Mouse (Mus musculus) midbrain, embryonic 11.5 days (tissue): Measurements from ENCODE around the gene Gpi1. TPM values are rescaled to one million over a fixed set of nuclear protein-coding genes. Genes with fewer than 3 reads are reported as not detected.
A peak's percentile ranks its signal among the peaks of the same experiment; 100 is the strongest.

Experiments
- ATAC-seq: fragments of 200-750 bp; cut with Nextera tagmentation; 2 replicates; pipeline ENCODE4 v1.8.0; 2017; ENCODE audit warnings: moderate TSS enrichment, moderate library complexity; ENCODE audit not compliant: low FRiP score
- DNase-seq: peaks from one replicate; pipeline ENCODE4 v3.0.0; 2015; ENCODE audit warnings: low spot score; ENCODE audit errors: missing footprints
- H3K27ac ChIP-seq: fragments of 300-500 bp; sonication (generic); 2 replicates; pipeline ENCODE4 v1.5.1; 2014; ENCODE audit warnings: low read depth, low read length
- H3K27me3 ChIP-seq: fragments of 300-500 bp; sonication (generic); 2 replicates; pipeline ENCODE4 v1.6.1; 2014; ENCODE audit warnings: mild to moderate bottlenecking, low read length, moderate library complexity, mixed read lengths; ENCODE audit not compliant: control insufficient read depth, insufficient read depth
- H3K36me3 ChIP-seq: fragments of 300-500 bp; sonication (generic); 2 replicates; pipeline ENCODE4 v1.6.1; 2014; ENCODE audit warnings: mild to moderate bottlenecking, low read length, moderate library complexity, mixed read lengths; ENCODE audit not compliant: control insufficient read depth, insufficient read depth
- H3K4me1 ChIP-seq: fragments of 300-500 bp; sonication (generic); 2 replicates; pipeline ENCODE4 v1.6.1; 2014; ENCODE audit warnings: low read length; ENCODE audit not compliant: control insufficient read depth, insufficient read depth
- H3K4me2 ChIP-seq: fragments of 300-500 bp; sonication (generic); 2 replicates; pipeline ENCODE4 v1.6.1; 2014; ENCODE audit warnings: mild to moderate bottlenecking, moderate library complexity
- H3K4me3 ChIP-seq: fragments of 300-500 bp; sonication (generic); 2 replicates; pipeline ENCODE4 v1.5.1; 2014; ENCODE audit warnings: low read depth, low read length
- H3K9ac ChIP-seq: fragments of 300-500 bp; sonication (generic); 2 replicates; pipeline ENCODE4 v1.6.1; 2014; ENCODE audit warnings: low read length
- H3K9me3 ChIP-seq: fragments of 300-500 bp; sonication (generic); 2 replicates; pipeline ENCODE4 v1.6.1; 2016; ENCODE audit warnings: low read length; ENCODE audit not compliant: control insufficient read depth
- WGBS: fragments of 180-500 bp; shearing (Covaris S2); extraction: QIAGEN DNeasy Blood & Tissue Kit; methylation state at CpG from one replicate; pipeline ENCODE4 v1.1.7; 2014; 5-methylcytosine and 5-hydroxymethylcytosine counted together
- polyA plus RNA-seq: library from polyadenylated mRNA; unstranded; fragments of >200 nt; fragmentation: Nextera tagmentation; extraction: Ambion mirVana; gene quantifications from 2 replicates; pipeline ENCODE4 v1.2.1, GENCODE M21; 2014

The Gpi1 gene
- polyA plus RNA-seq, 1 experiment from 2014 or later = 282 TPM

DNA sequence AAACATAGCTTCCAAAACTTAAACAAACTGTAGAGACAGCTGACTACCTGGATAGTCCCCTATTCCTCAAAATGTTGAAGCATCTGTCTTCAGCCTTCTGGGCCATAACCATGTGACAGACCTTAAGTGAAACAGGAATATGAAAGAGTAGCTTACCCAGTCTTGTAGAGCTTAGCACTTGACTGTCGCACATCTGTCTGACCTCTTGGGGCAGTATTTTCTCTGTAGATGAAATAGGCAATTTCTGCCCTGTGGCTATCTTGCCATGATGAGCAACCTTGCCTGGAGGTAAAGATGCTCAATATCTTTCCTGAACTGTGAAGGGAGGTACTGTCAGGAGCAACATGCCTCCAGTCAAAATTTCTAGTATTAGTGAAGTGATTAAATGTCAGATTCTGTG, 57.9 kb downstream of the Gpi1 start:
- Histone ChIP-seq H3K9me3 (no peaks in the 10 kb centered on the region), H3K27ac (no peak overlapping the region), H3K4me3 (no peak overlapping the region), H3K9ac (no peak overlapping the region), H3K27me3 (no peaks in the 10 kb centered on the region), H3K36me3 (no peaks in the 10 kb centered on the region), H3K4me1 (peaks cover 3% of the 10 kb centered on the region; the same call in 1 of the 2 replicates), H3K4me2 (no peak overlapping the region)
- DNase-seq (no peak), ATAC-seq (no peak)
- WGBS = 60% methylated on average over 1 of the region's 1 CpGs

DNA sequence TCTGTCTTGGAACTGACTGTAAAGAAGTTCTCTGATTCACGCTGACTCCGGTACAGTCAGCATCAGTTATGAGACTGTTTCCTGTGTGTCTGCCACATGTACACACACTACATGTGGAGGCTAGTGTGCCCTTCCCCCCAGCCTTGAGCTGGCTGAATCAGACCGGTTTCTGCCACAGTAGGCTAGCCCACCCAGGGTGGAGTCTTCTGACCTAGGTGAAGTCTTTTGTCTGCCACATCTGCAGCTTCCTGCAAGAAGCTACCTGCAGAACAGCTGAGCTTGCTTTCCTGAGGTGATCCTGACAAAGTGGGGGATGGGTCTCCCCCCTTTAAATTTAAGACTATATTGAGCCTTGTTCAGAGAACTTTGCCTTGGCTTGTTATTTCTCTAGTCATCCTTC, 60.7 kb downstream of the Gpi1 start, which contains the start of gene Uba2:
Uba2 (minus strand) TSS at position 146 of the 400 bp plus-strand sequence.
- no peaks in the 10 kb centered on the region for H3K27me3 ChIP-seq
- peak within 1 kb of the TSS; percentile 24 for H3K4me2 ChIP-seq
- ATAC-seq = no peak
- 82% methylated on average over 3 of the region's 3 CpGs for WGBS
- DNase-seq = no peak
- peak within 1 kb of the TSS; percentile 96 for H3K4me3 ChIP-seq
- H3K36me3 ChIP-seq = 0 out of 2 replicates have a peak, but pooled peaks cover 4% of the 10 kb centered on the region
- H3K4me1 ChIP-seq = peaks cover 6% of the 10 kb centered on the region; the same call in 1 of the 2 replicates
- H3K9me3 ChIP-seq = no peaks in the 10 kb centered on the region
- peak within 1 kb of the TSS; percentile 95 for H3K9ac ChIP-seq
- no peak within 1 kb of the TSS for H3K27ac ChIP-seq

DNA sequence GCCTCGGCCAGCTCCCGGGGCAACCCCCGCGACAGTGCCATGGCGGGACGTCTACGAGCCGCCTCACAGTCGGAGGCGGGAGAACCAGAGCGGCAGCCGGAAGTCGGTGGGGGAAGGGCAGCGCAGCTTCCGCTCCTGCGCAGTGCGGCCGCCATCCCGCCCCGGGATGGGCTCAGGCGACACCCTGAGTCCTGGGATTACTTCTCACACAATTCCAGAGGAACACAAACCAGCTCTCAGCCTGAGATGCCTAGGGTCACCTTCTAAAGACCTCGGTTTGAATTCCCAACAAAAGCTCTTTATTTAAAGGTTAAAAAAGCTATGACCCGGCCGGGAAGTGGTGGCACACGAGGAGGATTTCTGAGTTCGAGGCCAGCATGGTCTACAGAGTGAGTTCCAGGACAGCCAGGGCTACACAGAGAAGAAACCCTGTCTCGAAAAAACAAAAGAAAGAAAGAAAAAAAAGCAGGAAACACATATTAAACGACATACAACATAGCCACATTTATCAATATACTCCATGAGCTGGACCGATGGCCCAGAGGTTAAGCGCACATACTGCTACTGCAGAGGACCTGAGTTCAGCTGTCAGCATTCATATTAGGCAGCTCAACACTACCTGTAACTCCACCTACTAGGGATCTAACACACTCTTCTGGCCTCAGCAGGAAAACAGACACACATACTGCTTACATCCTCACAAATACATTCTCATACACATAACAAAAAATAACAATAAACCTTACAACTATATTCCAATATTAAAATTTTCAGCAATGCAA, 61.5 kb downstream of the Gpi1 start:
- Histone ChIP-seq H3K9me3 (no peaks in the 10 kb centered on the region), H3K4me1 (peaks cover 6% of the 10 kb centered on the region; the same call in 1 of the 2 replicates), H3K4me3 (peak overlapping the region; percentile 96), H3K9ac (peak overlapping the region; percentile 95), H3K27ac (peak overlapping the region; percentile 77), H3K36me3 (peaks cover 5% of the 10 kb centered on the region; the same call in 1 of the 2 replicates), H3K4me2 (peak overlapping the region; percentile 84), H3K27me3 (no peaks in the 10 kb centered on the region)
- peak; percentile 97 for ATAC-seq
- 9% methylated on average over 29 of the region's 30 CpGs for WGBS
- peak; percentile 100 for DNase-seq

DNA sequence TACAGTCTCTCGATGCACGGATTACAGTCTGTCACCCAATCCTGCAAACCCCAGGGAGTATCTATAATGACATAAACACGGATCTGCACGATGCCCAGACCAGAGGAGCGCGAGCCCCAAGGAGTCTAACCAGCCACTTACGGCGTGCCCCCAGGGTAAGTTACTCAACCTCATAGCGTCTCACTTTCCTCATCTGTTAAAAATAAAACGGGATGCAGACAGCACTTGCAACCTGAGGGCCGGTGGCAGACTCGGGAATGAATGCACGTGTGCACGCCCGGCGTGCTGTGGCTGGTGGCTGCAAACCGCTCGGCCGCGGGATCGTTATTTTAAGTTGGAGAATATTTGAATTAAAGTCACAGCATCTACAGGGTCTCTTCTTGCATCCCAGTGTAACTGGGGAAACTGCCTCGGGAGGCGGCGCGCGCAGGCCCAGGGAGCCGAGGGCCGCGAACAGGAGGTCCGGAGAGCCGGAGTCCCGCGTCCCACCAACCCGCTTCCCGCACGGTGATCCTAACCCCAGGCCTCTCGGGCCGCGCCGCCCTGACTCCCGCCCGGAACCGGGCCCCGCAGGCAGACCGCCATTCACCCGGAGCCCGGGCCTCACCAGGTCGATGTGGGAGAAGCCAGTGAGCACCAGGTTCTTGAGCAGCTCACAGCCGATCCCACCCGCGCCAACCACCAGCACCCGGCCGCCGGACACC, 62.2 kb downstream of the Gpi1 start:
- peak overlapping the region; percentile 96 for H3K4me3 ChIP-seq
- ATAC-seq (peak; percentile 84), DNase-seq (no peak)
- no peaks in the 10 kb centered on the region for H3K9me3 ChIP-seq
- H3K27ac ChIP-seq = peak overlapping the region; percentile 77
- peaks cover 6% of the 10 kb centered on the region; the same call in 1 of the 2 replicates for H3K4me1 ChIP-seq
- H3K4me2 ChIP-seq = peak overlapping the region; percentile 84
- under 1% methylated on average over 50 of the region's 54 CpGs for WGBS
- no peaks in the 10 kb centered on the region for H3K27me3 ChIP-seq
- H3K9ac ChIP-seq = peak overlapping the region; percentile 95
- H3K36me3 ChIP-seq = peaks cover 10% of the 10 kb centered on the region

DNA sequence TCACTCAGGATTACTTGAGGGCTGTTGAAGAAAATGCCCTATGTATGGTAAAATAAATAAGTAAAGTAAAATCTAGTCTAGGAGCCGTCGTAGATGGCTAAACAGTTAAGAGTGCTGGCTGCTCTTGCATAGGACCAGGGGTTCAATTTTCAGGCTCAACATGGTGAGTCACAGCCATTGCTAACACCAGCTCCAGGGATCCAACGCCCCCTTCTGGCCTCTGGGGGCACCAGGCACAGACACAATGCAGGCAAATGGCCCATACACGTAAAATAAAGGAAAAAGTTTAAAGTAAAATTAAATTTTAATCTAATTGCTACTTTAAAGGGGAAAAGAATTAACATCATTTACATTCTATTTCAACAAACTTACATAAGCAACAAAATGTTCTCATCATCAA, 63.3 kb downstream of the Gpi1 start:
- no peaks in the 10 kb centered on the region for H3K27me3 ChIP-seq
- H3K36me3 ChIP-seq = peaks cover 15% of the 10 kb centered on the region
- H3K4me2 ChIP-seq = no peak overlapping the region
- no peak overlapping the region for H3K9ac ChIP-seq
- DNase-seq (no peak), ATAC-seq (no peak)
- no peak overlapping the region for H3K4me3 ChIP-seq
- H3K9me3 ChIP-seq = no peaks in the 10 kb centered on the region
- H3K4me1 ChIP-seq = peaks cover 6% of the 10 kb centered on the region; the same call in 1 of the 2 replicates
- no peak overlapping the region for H3K27ac ChIP-seq
- 59% methylated on average over 4 of the region's 4 CpGs for WGBS

DNA sequence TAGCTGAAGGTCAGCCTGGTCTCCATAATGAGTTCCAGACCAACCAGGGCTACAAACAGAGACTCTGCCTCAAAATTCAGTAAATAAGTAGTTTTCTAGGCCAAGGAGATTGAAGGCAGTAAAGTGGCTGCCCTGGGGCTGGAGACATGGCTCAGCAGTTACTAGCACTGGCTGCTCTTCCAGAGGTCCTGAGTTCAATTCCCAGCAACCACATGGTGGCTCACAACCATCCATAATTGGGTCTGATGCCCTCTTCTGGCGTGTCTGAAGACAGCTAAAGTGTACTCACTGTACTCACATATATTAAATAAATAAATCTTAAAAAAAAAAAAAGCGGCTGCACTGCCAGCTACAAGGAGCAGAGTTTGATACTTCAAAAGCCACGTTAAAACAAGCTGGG, 64.1 kb downstream of the Gpi1 start:
- Histone ChIP-seq H3K4me1 (peaks cover 6% of the 10 kb centered on the region; the same call in 1 of the 2 replicates), H3K36me3 (peaks cover 24% of the 10 kb centered on the region), H3K4me3 (no peak overlapping the region), H3K4me2 (no peak overlapping the region), H3K9me3 (no peaks in the 10 kb centered on the region), H3K27ac (no peak overlapping the region), H3K9ac (no peak overlapping the region), H3K27me3 (no peaks in the 10 kb centered on the region)
- WGBS = 82% methylated on average over 3 of the region's 3 CpGs
- ATAC-seq (no peak), DNase-seq (no peak)

GRCm38 (mm10) chr7:34164671-34165070, 65.5 kb downstream of the Gpi1 start:
- Histone ChIP-seq H3K4me3 (no peak overlapping the region), H3K4me1 (peaks cover 6% of the 10 kb centered on the region; the same call in 1 of the 2 replicates), H3K27me3 (no peaks in the 10 kb centered on the region), H3K36me3 (peaks cover 33% of the 10 kb centered on the region), H3K9ac (no peak overlapping the region), H3K9me3 (no peaks in the 10 kb centered on the region), H3K4me2 (no peak overlapping the region), H3K27ac (no peak overlapping the region)
- 94% methylated on average over 7 of the region's 7 CpGs for WGBS
- DNase-seq (no peak), ATAC-seq (no peak)

DNA sequence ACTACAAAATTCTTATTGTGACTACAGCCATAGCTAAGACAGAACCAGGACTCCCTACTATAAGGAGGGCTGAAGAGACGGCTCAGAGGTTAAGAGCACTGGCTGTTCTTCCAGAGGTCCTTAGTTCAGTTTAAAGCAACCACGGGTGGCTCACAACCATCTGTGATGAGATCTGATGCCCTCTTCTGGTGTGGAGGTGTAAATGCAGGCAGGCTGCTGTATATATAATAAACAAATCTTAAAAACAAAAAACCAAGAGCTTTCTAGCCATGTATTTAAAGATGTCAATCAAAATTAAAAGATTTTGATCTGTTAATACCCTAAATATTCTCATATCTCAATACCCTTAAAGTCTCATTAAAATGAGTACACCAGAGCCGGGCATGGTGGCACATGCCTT, 71.0 kb downstream of the Gpi1 start:
- Histone ChIP-seq H3K9me3 (no peaks in the 10 kb centered on the region), H3K9ac (no peak overlapping the region)

DNA sequence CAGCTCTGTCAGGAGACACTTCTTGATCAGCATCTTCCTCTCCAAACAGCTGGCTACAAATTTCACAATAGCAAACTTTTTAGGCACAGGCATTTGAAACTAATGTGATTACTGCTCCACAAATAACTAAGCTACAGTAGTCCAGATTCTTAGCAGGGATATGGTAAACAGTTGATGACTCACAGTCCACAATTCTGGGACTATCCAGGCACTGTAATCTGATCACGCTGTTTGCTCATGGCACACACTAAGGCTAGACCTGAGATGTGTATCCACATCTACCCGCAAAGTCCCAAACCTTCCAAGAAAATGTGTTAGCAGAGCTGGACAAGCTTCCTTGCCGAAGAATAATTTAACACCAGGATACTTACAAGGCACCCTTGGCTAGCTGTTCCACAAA, 72.1 kb downstream of the Gpi1 start:
- Histone ChIP-seq H3K4me3 (no peak overlapping the region), H3K9ac (no peak overlapping the region), H3K27ac (no peak overlapping the region), H3K27me3 (no peaks in the 10 kb centered on the region), H3K4me2 (no peak overlapping the region), H3K4me1 (no peaks in the 10 kb centered on the region), H3K36me3 (peaks cover 67% of the 10 kb centered on the region), H3K9me3 (no peaks in the 10 kb centered on the region)
- ATAC-seq (no peak), DNase-seq (no peak)
- 98% methylated on average over 3 of the region's 3 CpGs for WGBS

More for the DNA sequence above, 71.0 kb downstream of the Gpi1 start:
- ATAC-seq (no peak), DNase-seq (no peak)
- H3K4me1 ChIP-seq = no peaks in the 10 kb centered on the region
- no peak overlapping the region for H3K4me3 ChIP-seq
- no peak overlapping the region for H3K27ac ChIP-seq
- WGBS = 90% methylated on average over 3 of the region's 3 CpGs
- peaks cover 64% of the 10 kb centered on the region for H3K36me3 ChIP-seq
- H3K4me2 ChIP-seq = no peak overlapping the region
- no peaks in the 10 kb centered on the region for H3K27me3 ChIP-seq
